Mouse (Mus musculus) heart, embryonic 11.5 days (tissue): ENCODE results near the gene Psmg4. TPM values are rescaled to one million over a fixed set of nuclear protein-coding genes. Genes with fewer than 3 reads are reported as not detected.

Source experiments
- ATAC-seq: fragments of 200-750 bp; cut with Nextera tagmentation; replicated peaks from 2 replicates; pipeline ENCODE4 v1.8.0; 2017; ENCODE audit warnings: moderate library complexity; ENCODE audit not compliant: insufficient number of reproducible peaks, low FRiP score, low TSS enrichment
- H3K27ac ChIP-seq: fragments of 300-500 bp; sonication (generic); 2 replicates; pipeline ENCODE4 v1.5.1; 2014; ENCODE audit warnings: mild to moderate bottlenecking, low read depth, low read length
- H3K27me3 ChIP-seq: fragments of 300-500 bp; sonication (generic); 2 replicates; pipeline ENCODE4 v1.6.1; 2014; ENCODE audit warnings: mild to moderate bottlenecking, low read length, mixed read lengths; ENCODE audit not compliant: control insufficient read depth, insufficient read depth
- H3K36me3 ChIP-seq: fragments of 300-500 bp; sonication (generic); 2 replicates; pipeline ENCODE4 v1.6.1; 2014; ENCODE audit warnings: mild to moderate bottlenecking, low read length, moderate library complexity, mixed read lengths; ENCODE audit not compliant: control insufficient read depth, insufficient read depth
- H3K4me1 ChIP-seq: fragments of 300-500 bp; sonication (generic); 2 replicates; pipeline ENCODE4 v1.6.1; 2014; ENCODE audit warnings: low read length; ENCODE audit not compliant: control insufficient read depth, insufficient read depth
- H3K4me2 ChIP-seq: fragments of 300-500 bp; sonication (generic); 2 replicates; pipeline ENCODE4 v1.6.1; 2014; ENCODE audit warnings: mild to moderate bottlenecking, moderate library complexity
- H3K4me3 ChIP-seq: fragments of 300-500 bp; sonication (generic); 2 replicates; pipeline ENCODE4 v1.5.1; 2014; ENCODE audit warnings: low read depth, low read length
- H3K9ac ChIP-seq: fragments of 300-500 bp; sonication (generic); 2 replicates; pipeline ENCODE4 v1.6.1; 2014; ENCODE audit warnings: mild to moderate bottlenecking, low read depth, low read length, moderate library complexity
- H3K9me3 ChIP-seq: fragments of 300-500 bp; sonication (generic); replicated peaks from 2 replicates; pipeline ENCODE4 v1.6.1; 2016; ENCODE audit warnings: low read length; ENCODE audit not compliant: control insufficient read depth
- WGBS: fragments of 180-500 bp; shearing (Covaris S2); extraction: QIAGEN DNeasy Blood & Tissue Kit; methylation state at CpG from one replicate; pipeline ENCODE4 v1.1.7; 2014; ENCODE audit not compliant: insufficient replicate concordance; 5-methylcytosine and 5-hydroxymethylcytosine counted together
- polyA plus RNA-seq: library from polyadenylated mRNA; unstranded; fragments of >200 nt; fragmentation: Nextera tagmentation; extraction: Ambion mirVana; gene quantifications from 2 replicates; pipeline ENCODE4 v1.2.1, GENCODE M21; 2014

Gene Psmg4
- polyA plus RNA-seq, 1 experiment from 2014 or later, result 59.0 TPM

- H3K4me3 ChIP-seq, result no peak overlapping the region
- no peaks in the 10 kb centered on the region for H3K9me3 ChIP-seq
- ATAC-seq, result no peak
- no peaks in the 10 kb centered on the region for H3K27me3 ChIP-seq
- 87% methylated on average over 3 of the region's 3 CpGs for WGBS
- H3K4me2 ChIP-seq, result no peak overlapping the region
- H3K9ac ChIP-seq, result no peak overlapping the region
- no peak overlapping the region for H3K27ac ChIP-seq
- peaks cover 9% of the 10 kb centered on the region for H3K4me1 ChIP-seq
- H3K36me3 ChIP-seq, result no peaks in the 10 kb centered on the region
Observed at GRCm38 (mm10) chr13:34157596-34158157, 5.1 kb upstream of the Psmg4 start.

GRCm38 (mm10) chr13:34159926-34160325 lies 2.8 kb upstream of the Psmg4 start:
- ATAC-seq, result no peak
- Histone ChIP-seq H3K4me3 (no peak overlapping the region), H3K4me1 (peaks cover 10% of the 10 kb centered on the region), H3K9me3 (no peaks in the 10 kb centered on the region), H3K4me2 (no peak overlapping the region), H3K36me3 (no peaks in the 10 kb centered on the region), H3K27me3 (no peaks in the 10 kb centered on the region), H3K9ac (no peak overlapping the region), H3K27ac (no peak overlapping the region)
- WGBS, result 95% methylated on average over 1 of the region's 1 CpGs

- peak; percentile 58 for ATAC-seq
- H3K9ac ChIP-seq, result peak overlapping the region; percentile 76
- peaks cover 5% of the 10 kb centered on the region; the same call in 1 of the 2 replicates for H3K36me3 ChIP-seq
- no peaks in the 10 kb centered on the region for H3K9me3 ChIP-seq
- peak overlapping the region; percentile 66 for H3K4me2 ChIP-seq
- 41% methylated on average over 12 of the region's 12 CpGs for WGBS
- H3K27ac ChIP-seq, result peak overlapping the region; percentile 82
- H3K4me3 ChIP-seq, result peak overlapping the region; percentile 62
- peaks cover 10% of the 10 kb centered on the region; the same call in 1 of the 2 replicates for H3K4me1 ChIP-seq
- H3K27me3 ChIP-seq, result no peaks in the 10 kb centered on the region
Observed at GRCm38 (mm10) chr13:34163304-34163975, 676 bp downstream of the Psmg4 start.

GRCm38 (mm10) chr13:34174025-34174424 lies 11.3 kb downstream of the Psmg4 start:
- H3K4me3 ChIP-seq, result no peak overlapping the region
- no peaks in the 10 kb centered on the region for H3K36me3 ChIP-seq
- no peaks in the 10 kb centered on the region for H3K9me3 ChIP-seq
- H3K27me3 ChIP-seq, result no peaks in the 10 kb centered on the region
- no peak for ATAC-seq
- 86% methylated on average over 6 of the region's 6 CpGs for WGBS
- H3K27ac ChIP-seq, result no peak overlapping the region
- no peak overlapping the region for H3K9ac ChIP-seq
- H3K4me1 ChIP-seq, result 0 out of 2 replicates have a peak, but pooled peaks cover 4% of the 10 kb centered on the region
- H3K4me2 ChIP-seq, result no peak overlapping the region

GRCm38 (mm10) chr13:34181624-34182023 lies 18.9 kb downstream of the Psmg4 start:
- WGBS, result 89% methylated on average over 5 of the region's 5 CpGs
- ATAC-seq, result no peak
- peaks cover 6% of the 10 kb centered on the region; the same call in 1 of the 2 replicates for H3K36me3 ChIP-seq
- H3K4me2 ChIP-seq, result no peak overlapping the region
- H3K4me1 ChIP-seq, result 0 out of 2 replicates have a peak, but pooled peaks cover 4% of the 10 kb centered on the region
- H3K27me3 ChIP-seq, result no peaks in the 10 kb centered on the region
- no peak overlapping the region for H3K27ac ChIP-seq
- no peak overlapping the region for H3K9ac ChIP-seq
- no peaks in the 10 kb centered on the region for H3K9me3 ChIP-seq
- H3K4me3 ChIP-seq, result no peak overlapping the region

- no peak for ATAC-seq
- Histone ChIP-seq H3K9ac (no peak overlapping the region), H3K27me3 (no peaks in the 10 kb centered on the region), H3K9me3 (no peaks in the 10 kb centered on the region), H3K4me3 (no peak overlapping the region), H3K4me2 (no peak overlapping the region), H3K36me3 (peaks cover 6% of the 10 kb centered on the region; the same call in 1 of the 2 replicates), H3K4me1 (no peaks in the 10 kb centered on the region; the same call in 1 of the 2 replicates), H3K27ac (no peak overlapping the region)
- WGBS, result 88% methylated on average over 2 of the region's 2 CpGs
Observed at GRCm38 (mm10) chr13:34185371-34185770, 22.6 kb downstream of the Psmg4 start.

- Histone ChIP-seq H3K9me3 (no peaks in the 10 kb centered on the region), H3K4me3 (no peak overlapping the region), H3K36me3 (peaks cover 2% of the 10 kb centered on the region; the same call in 1 of the 2 replicates), H3K4me2 (no peak overlapping the region), H3K27me3 (no peaks in the 10 kb centered on the region), H3K27ac (no peak overlapping the region), H3K4me1 (peaks cover 1% of the 10 kb centered on the region), H3K9ac (no peak overlapping the region)
- ATAC-seq, result no peak
- 19% methylated on average over 5 of the region's 5 CpGs for WGBS
Observed at GRCm38 (mm10) chr13:34187571-34187970, 24.8 kb downstream of the Psmg4 start.

GRCm38 (mm10) chr13:34192414-34193191 lies 29.8 kb downstream of the Psmg4 start:
- no peak overlapping the region for H3K4me2 ChIP-seq

More at GRCm38 (mm10) chr13:34192414-34193191, 29.8 kb downstream of the Psmg4 start:
- Histone ChIP-seq H3K4me1 (peaks cover 9% of the 10 kb centered on the region), H3K9me3 (no peaks in the 10 kb centered on the region), H3K36me3 (no peaks in the 10 kb centered on the region; the same call in 1 of the 2 replicates), H3K27me3 (no peaks in the 10 kb centered on the region), H3K27ac (no peak overlapping the region), H3K9ac (no peak overlapping the region), H3K4me3 (no peak overlapping the region)
- ATAC-seq, result peak; percentile 43; the same call in 1 of the 2 replicates
- WGBS, result 60% methylated on average over 8 of the region's 8 CpGs
